In the genomic region with DNA sequence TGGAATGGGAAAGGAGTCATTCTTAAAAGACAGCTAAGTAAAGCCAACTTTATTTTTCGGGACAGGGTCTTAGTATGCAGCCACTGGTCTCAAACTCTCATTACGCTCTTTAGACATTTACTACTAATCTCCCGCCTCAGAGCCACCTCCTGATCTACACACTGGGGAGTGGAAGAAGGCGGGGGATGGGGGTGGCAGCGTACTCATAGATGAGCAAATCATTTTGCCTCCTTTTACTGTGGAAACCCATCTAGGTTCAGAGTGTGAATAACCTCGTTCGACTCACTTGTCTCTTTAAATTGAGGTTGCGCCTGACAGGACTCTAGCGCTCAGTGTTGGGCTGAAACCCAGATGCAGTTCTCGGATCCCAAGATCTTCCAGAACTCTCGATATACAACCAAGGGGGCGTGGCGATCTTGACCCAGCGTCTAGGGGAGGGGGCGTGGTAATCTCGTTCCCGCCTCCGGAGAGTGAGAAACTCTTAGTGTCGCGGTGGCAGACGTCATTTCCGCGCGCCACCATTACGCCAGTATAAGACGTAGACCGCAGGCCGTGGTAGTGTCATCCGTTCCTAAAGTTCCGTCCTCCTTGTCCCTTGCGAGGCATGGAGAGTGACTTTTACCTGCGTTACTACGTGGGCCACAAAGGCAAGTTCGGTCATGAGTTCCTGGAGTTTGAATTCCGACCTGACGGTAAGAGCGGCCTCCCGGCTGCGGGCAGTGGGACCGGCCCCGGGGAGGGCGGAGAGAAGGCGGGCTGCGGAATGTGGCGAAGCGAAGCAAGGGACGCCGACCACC, we compare ENCODE assay signal across 8 mouse cellular contexts. TPM values are rescaled to one million over a fixed set of nuclear protein-coding genes. Genes with fewer than 3 reads are reported as not detected.
A peak's percentile ranks its signal among the peaks of the same experiment; 100 is the strongest.
DNase-seq lines count a peak whose midpoint lies in the region; ATAC-seq and TF ChIP-seq lines count a peak whose summit lies in the region.

TSS of gene Magoh (plus strand) at position 502 of the 797 bp plus-strand sequence.

- no peaks in the 10 kb centered on the region for H3K9me3 ChIP-seq in heart, embryonic 12.5 days (replicated peaks)
- no peaks in the 10 kb centered on the region for H3K9me3 ChIP-seq in kidney, postnatal 0 days (replicated peaks; ENCODE audit: low read length)
- H3K9me3 ChIP-seq in liver, embryonic 11.5 days (ENCODE audit: control insufficient read depth, low read length), result no peaks in the 10 kb centered on the region
- no peaks in the 10 kb centered on the region for H3K9me3 ChIP-seq in stomach, embryonic 14.5 days (ENCODE audit: control insufficient read depth, low read depth, low read length)

- TF ChIP-seq CTCF in kidney, postnatal 0 days (IDR thresholded peaks at IDR 0.05; ENCODE audit: low read depth), result no peak; the same call in 1 of the 2 replicates

- H3K9ac ChIP-seq in heart, embryonic 12.5 days, result peak within 1 kb of the TSS; percentile 80
- peak within 1 kb of the TSS; percentile 91 for H3K9ac ChIP-seq in kidney, postnatal 0 days (ENCODE audit: low read depth, low read length)
- H3K9ac ChIP-seq in liver, embryonic 11.5 days (ENCODE audit: low read depth, low read length), result peak within 1 kb of the TSS; percentile 66
- peak within 1 kb of the TSS; percentile 64 for H3K9ac ChIP-seq in stomach, embryonic 14.5 days (replicated peaks; ENCODE audit: low read depth, low read length)

- WGBS in heart, embryonic 12.5 days, result 3% methylated on average over 48 of the region's 48 CpGs
- 2% methylated on average over 48 of the region's 48 CpGs for WGBS in kidney, postnatal 0 days
- 2% methylated on average over 48 of the region's 48 CpGs for WGBS in liver, embryonic 11.5 days
- WGBS in stomach, embryonic 14.5 days, result 3% methylated on average over 48 of the region's 48 CpGs

- peak within 1 kb of the TSS; percentile 82 for H3K4me3 ChIP-seq in heart, embryonic 12.5 days
- peak within 1 kb of the TSS; percentile 90 for H3K4me3 ChIP-seq in kidney, postnatal 0 days (replicated peaks; ENCODE audit: low read depth, low read length)
- H3K4me3 ChIP-seq in liver, embryonic 11.5 days (ENCODE audit: low read depth, low read length), result peak within 1 kb of the TSS; percentile 68
- H3K4me3 ChIP-seq in stomach, embryonic 14.5 days (ENCODE audit: low read depth, low read length), result peak within 1 kb of the TSS; percentile 84

- peak; percentile 92 for ATAC-seq in erythroid progenitor cell, adult 5-6 weeks (replicated peaks; ENCODE audit: low FRiP score, poor library complexity, severe bottlenecking)
- peak; percentile 96 for ATAC-seq in heart, embryonic 12.5 days (ENCODE audit: insufficient number of reproducible peaks, low FRiP score)
- ATAC-seq in kidney, postnatal 0 days (replicated peaks; ENCODE audit: low FRiP score, low read depth), result peak; percentile 96
- ATAC-seq in liver, embryonic 11.5 days (replicated peaks; ENCODE audit: low FRiP score), result peak; percentile 97
- peak; percentile 95 for ATAC-seq in stomach, embryonic 14.5 days (ENCODE audit: insufficient number of reproducible peaks, insufficient read depth, low FRiP score, low read depth)

- peak within 1 kb of the TSS; percentile 31; the same call in 1 of the 2 replicates for H3K27ac ChIP-seq in heart, embryonic 12.5 days (ENCODE audit: poor library complexity, severe bottlenecking)
- H3K27ac ChIP-seq in kidney, postnatal 0 days, result peak within 1 kb of the TSS; percentile 83
- peak within 1 kb of the TSS; percentile 28; the same call in 1 of the 2 replicates for H3K27ac ChIP-seq in liver, embryonic 11.5 days (ENCODE audit: low read depth, low read length)
- peak within 1 kb of the TSS; percentile 68 for H3K27ac ChIP-seq in stomach, embryonic 14.5 days (ENCODE audit: low read length)

- peaks cover 24% of the 10 kb centered on the region for H3K36me3 ChIP-seq in heart, embryonic 12.5 days
- H3K36me3 ChIP-seq in kidney, postnatal 0 days (ENCODE audit: insufficient read depth, low read length), result peaks cover 13% of the 10 kb centered on the region
- peaks cover 18% of the 10 kb centered on the region; the same call in 1 of the 2 replicates for H3K36me3 ChIP-seq in liver, embryonic 11.5 days (ENCODE audit: control insufficient read depth, insufficient read depth, low read length)
- H3K36me3 ChIP-seq in stomach, embryonic 14.5 days (ENCODE audit: control insufficient read depth, insufficient read depth, low read length), result peaks cover 28% of the 10 kb centered on the region

- H3K4me1 ChIP-seq in heart, embryonic 12.5 days (replicated peaks), result peaks cover 12% of the 10 kb centered on the region
- peaks cover 5% of the 10 kb centered on the region for H3K4me1 ChIP-seq in kidney, postnatal 0 days (replicated peaks; ENCODE audit: insufficient read depth, low read length)
- H3K4me1 ChIP-seq in liver, embryonic 11.5 days (replicated peaks; ENCODE audit: control insufficient read depth, insufficient read depth, low read length), result peaks cover 10% of the 10 kb centered on the region; the same call in 1 of the 2 replicates
- peaks cover 10% of the 10 kb centered on the region; the same call in 1 of the 2 replicates for H3K4me1 ChIP-seq in stomach, embryonic 14.5 days (ENCODE audit: control insufficient read depth, insufficient read depth, low read length)

- peak within 1 kb of the TSS; percentile 90 for H3K4me2 ChIP-seq in heart, embryonic 12.5 days
- peak within 1 kb of the TSS; percentile 66 for H3K4me2 ChIP-seq in kidney, postnatal 0 days (ENCODE audit: low read length)
- peak within 1 kb of the TSS; percentile 95 for H3K4me2 ChIP-seq in liver, embryonic 11.5 days
- H3K4me2 ChIP-seq in stomach, embryonic 14.5 days (replicated peaks; ENCODE audit: low read depth, low read length), result peak within 1 kb of the TSS; percentile 90

- peak; percentile 96 for DNase-seq in CD4-positive helper T cell, adult 2 months (ENCODE audit: low read depth, low spot score)
- DNase-seq in brain, embryonic 18.5 days (ENCODE audit: low read depth, low spot score), result peak; percentile 89
- DNase-seq in kidney, postnatal 0 days (ENCODE audit: low spot score), result peak; percentile 99
- DNase-seq in liver, embryonic 11.5 days (ENCODE audit: low spot score), result peak; percentile 92
- peak; percentile 97 for DNase-seq in naive thymus-derived CD4-positive, alpha-beta T cell, adult 2 months (ENCODE audit: low read depth)

- no peaks in the 10 kb centered on the region for H3K27me3 ChIP-seq in heart, embryonic 12.5 days (replicated peaks)
- H3K27me3 ChIP-seq in kidney, postnatal 0 days (ENCODE audit: insufficient read depth, low read length), result no peaks in the 10 kb centered on the region
- H3K27me3 ChIP-seq in liver, embryonic 11.5 days (replicated peaks; ENCODE audit: control insufficient read depth, insufficient read depth, low read length), result no peaks in the 10 kb centered on the region
- H3K27me3 ChIP-seq in stomach, embryonic 14.5 days (ENCODE audit: control insufficient read depth, insufficient read depth, low read length), result no peaks in the 10 kb centered on the region

RNA-seq across cellular contexts. Expression of gene Magoh, which starts in this region (rescaled TPM):
- total RNA-seq in erythroid progenitor cell, adult 5-6 weeks (2015; ENCODE audit: low replicate concordance), result 67.8 and 71.7 TPM in 2 replicates
- total RNA-seq in erythroid progenitor cell, adult 5-6 weeks (2017; ENCODE audit: low replicate concordance), result 51.1 and 55.3 TPM in 2 replicates
- 106 and 114 TPM in 2 replicates for polyA plus RNA-seq in heart, embryonic 12.5 days (2016; fragmentation: Nextera tagmentation; extraction: Ambion mirVana)
- 199 and 226 TPM in 2 replicates for polyA plus RNA-seq in kidney, postnatal 0 days (2015; fragmentation: Nextera tagmentation; extraction: Ambion mirVana)
- 215 and 224 TPM in 2 replicates for polyA plus RNA-seq in liver, embryonic 11.5 days (2014; fragmentation: Nextera tagmentation; extraction: Ambion mirVana)
- polyA plus RNA-seq in stomach, embryonic 14.5 days (2014; fragmentation: Nextera tagmentation; extraction: Ambion mirVana), result 194 and 195 TPM in 2 replicates

Comparison
In these comparisons a context has a peak if more than half of its experiments do, and no peak if none do; other contexts are left out.
1. Peak in every context shown above with its lines: DNase-seq, ATAC-seq, H3K4me3 ChIP-seq and H3K27ac ChIP-seq.
2. H3K27ac ChIP-seq: peak in every context shown above with its lines; median percentile 83 in kidney, postnatal 0 days; 68 in stomach, embryonic 14.5 days; 31 in heart, embryonic 12.5 days; 28 in liver, embryonic 11.5 days.